Mouse (Mus musculus) stomach, embryonic 16.5 days (tissue): ENCODE measurements around the gene Crim1. TPM values are rescaled to one million over a fixed set of nuclear protein-coding genes. Genes with fewer than 3 reads are reported as not detected.

Experiments
- ATAC-seq: fragments of 200-750 bp; cut with Nextera tagmentation; 2 replicates; pipeline ENCODE4 v1.8.0; 2017; ENCODE audit warnings: moderate number of reproducible peaks, moderate TSS enrichment; ENCODE audit not compliant: insufficient read depth, low FRiP score
- H3K27ac ChIP-seq: fragments of 300-500 bp; sonication (generic); 2 replicates; pipeline ENCODE4 v1.5.1; 2014; ENCODE audit warnings: low read length
- H3K27me3 ChIP-seq: fragments of 300-500 bp; sonication (generic); 2 replicates; pipeline ENCODE4 v1.6.1; 2014; ENCODE audit warnings: low read length, control low read depth, mixed read lengths; ENCODE audit not compliant: control insufficient read depth, insufficient read depth
- H3K36me3 ChIP-seq: fragments of 300-500 bp; sonication (generic); 2 replicates; pipeline ENCODE4 v1.6.1; 2014; ENCODE audit warnings: low read length; ENCODE audit not compliant: control insufficient read depth, insufficient read depth
- H3K4me1 ChIP-seq: fragments of 300-500 bp; sonication (generic); 2 replicates; pipeline ENCODE4 v1.6.1; 2014; ENCODE audit warnings: low read length, control low read depth, mixed read lengths; ENCODE audit not compliant: control insufficient read depth, insufficient read depth
- H3K4me2 ChIP-seq: fragments of 300-500 bp; sonication (generic); 2 replicates; pipeline ENCODE4 v1.6.1; 2014; ENCODE audit warnings: low read depth, low read length, mixed read lengths
- H3K4me3 ChIP-seq: fragments of 300-500 bp; sonication (generic); replicated peaks from 2 replicates; pipeline ENCODE4 v1.5.1; 2014; ENCODE audit warnings: mild to moderate bottlenecking, low read length
- H3K9ac ChIP-seq: fragments of 300-500 bp; sonication (generic); 2 replicates; pipeline ENCODE4 v1.6.1; 2014; ENCODE audit warnings: low read length
- H3K9me3 ChIP-seq: fragments of 300-500 bp; sonication (generic); replicated peaks from 2 replicates; pipeline ENCODE4 v1.6.1; 2016; ENCODE audit warnings: low read length, control low read depth; ENCODE audit not compliant: control insufficient read depth
- WGBS: fragments of 180-500 bp; shearing (Covaris S2); extraction: QIAGEN DNeasy Blood & Tissue Kit; methylation state at CpG from one replicate; pipeline ENCODE4 v1.1.7; 2014; 5-methylcytosine and 5-hydroxymethylcytosine counted together
- polyA plus RNA-seq: library from polyadenylated mRNA; unstranded; fragments of >200 nt; fragmentation: Nextera tagmentation; extraction: Ambion mirVana; gene quantifications from 2 replicates; pipeline ENCODE4 v1.2.1, GENCODE M21; 2015

Gene Crim1
- polyA plus RNA-seq, 1 experiment from 2014 or later: 3.9 TPM

GRCm38 (mm10) chr17:78237954-78238353 lies 37.9 kb downstream of the Crim1 start:
- no peak overlapping the region for H3K4me2 ChIP-seq

GRCm38 (mm10) chr17:78240161-78240560 lies 40.1 kb downstream of the Crim1 start:
- H3K36me3 ChIP-seq: no peaks in the 10 kb centered on the region
- no peak overlapping the region for H3K4me2 ChIP-seq
- H3K4me3 ChIP-seq: no peak overlapping the region
- no peak overlapping the region for H3K9ac ChIP-seq
- H3K4me1 ChIP-seq: peaks cover 4% of the 10 kb centered on the region; the same call in 1 of the 2 replicates
- no peaks in the 10 kb centered on the region for H3K27me3 ChIP-seq
- 86% methylated on average over 4 of the region's 4 CpGs for WGBS
- no peak overlapping the region for H3K27ac ChIP-seq
- no peaks in the 10 kb centered on the region for H3K9me3 ChIP-seq
- ATAC-seq: no peak

More at GRCm38 (mm10) chr17:78237954-78238353, 37.9 kb downstream of the Crim1 start:
- Histone ChIP-seq H3K27ac (no peak overlapping the region), H3K9me3 (no peaks in the 10 kb centered on the region), H3K9ac (no peak overlapping the region), H3K4me3 (no peak overlapping the region), H3K27me3 (no peaks in the 10 kb centered on the region), H3K36me3 (no peaks in the 10 kb centered on the region), H3K4me1 (peaks cover 4% of the 10 kb centered on the region; the same call in 1 of the 2 replicates)
- no peak for ATAC-seq
- 94% methylated on average over 13 of the region's 13 CpGs for WGBS

- no peak overlapping the region for H3K27ac ChIP-seq
- H3K4me3 ChIP-seq: no peak overlapping the region
- no peak for ATAC-seq
- 50% methylated on average over 7 of the region's 7 CpGs for WGBS
- H3K4me2 ChIP-seq: no peak overlapping the region
- no peaks in the 10 kb centered on the region for H3K9me3 ChIP-seq
- peaks cover 12% of the 10 kb centered on the region for H3K4me1 ChIP-seq
- H3K9ac ChIP-seq: no peak overlapping the region
- no peaks in the 10 kb centered on the region for H3K36me3 ChIP-seq
- H3K27me3 ChIP-seq: no peaks in the 10 kb centered on the region
These were observed 41.2 kb downstream of the Crim1 start for GRCm38 (mm10) chr17:78241238-78241637.

- 63% methylated on average over 6 of the region's 6 CpGs for WGBS
- no peak overlapping the region for H3K4me3 ChIP-seq
- H3K27me3 ChIP-seq: no peaks in the 10 kb centered on the region
- no peaks in the 10 kb centered on the region for H3K9me3 ChIP-seq
- no peak overlapping the region for H3K9ac ChIP-seq
- no peak overlapping the region for H3K4me2 ChIP-seq
- H3K27ac ChIP-seq: 0 out of 2 replicates have a peak overlapping the region, but pooled peaks have one; percentile 9
- no peak for ATAC-seq
- peaks cover 24% of the 10 kb centered on the region for H3K4me1 ChIP-seq
- no peaks in the 10 kb centered on the region for H3K36me3 ChIP-seq
These were observed 44.7 kb downstream of the Crim1 start for GRCm38 (mm10) chr17:78244752-78245151.

GRCm38 (mm10) chr17:78245444-78245843 lies 45.4 kb downstream of the Crim1 start:
- H3K36me3 ChIP-seq: no peaks in the 10 kb centered on the region
- H3K9ac ChIP-seq: no peak overlapping the region
- peaks cover 29% of the 10 kb centered on the region for H3K4me1 ChIP-seq
- 0 out of 2 replicates have a peak overlapping the region, but pooled peaks have one; percentile 9 for H3K27ac ChIP-seq
- no peak overlapping the region for H3K4me3 ChIP-seq
- ATAC-seq: no peak
- 53% methylated on average over 4 of the region's 4 CpGs for WGBS
- H3K9me3 ChIP-seq: no peaks in the 10 kb centered on the region
- no peaks in the 10 kb centered on the region for H3K27me3 ChIP-seq
- no peak overlapping the region for H3K4me2 ChIP-seq

GRCm38 (mm10) chr17:78246634-78247383 lies 46.8 kb downstream of the Crim1 start:
- no peaks in the 10 kb centered on the region for H3K36me3 ChIP-seq
- WGBS: 65% methylated on average over 11 of the region's 11 CpGs
- ATAC-seq: no peak
- H3K27me3 ChIP-seq: no peaks in the 10 kb centered on the region
- H3K9me3 ChIP-seq: no peaks in the 10 kb centered on the region
- H3K9ac ChIP-seq: no peak overlapping the region
- H3K4me2 ChIP-seq: no peak overlapping the region
- H3K4me3 ChIP-seq: no peak overlapping the region
- H3K27ac ChIP-seq: peak overlapping the region; percentile 12; the same call in 1 of the 2 replicates
- peaks cover 32% of the 10 kb centered on the region for H3K4me1 ChIP-seq

GRCm38 (mm10) chr17:78248197-78248596 lies 48.1 kb downstream of the Crim1 start:
- no peak overlapping the region for H3K4me2 ChIP-seq
- H3K9ac ChIP-seq: no peak overlapping the region
- no peak overlapping the region for H3K27ac ChIP-seq
- no peaks in the 10 kb centered on the region for H3K27me3 ChIP-seq
- H3K36me3 ChIP-seq: no peaks in the 10 kb centered on the region
- H3K4me1 ChIP-seq: peaks cover 30% of the 10 kb centered on the region
- ATAC-seq: no peak
- no peaks in the 10 kb centered on the region for H3K9me3 ChIP-seq
- H3K4me3 ChIP-seq: no peak overlapping the region
- 46% methylated on average over 5 of the region's 5 CpGs for WGBS

- H3K27ac ChIP-seq: no peak overlapping the region
- H3K36me3 ChIP-seq: no peaks in the 10 kb centered on the region
- no peak for ATAC-seq
- H3K9ac ChIP-seq: no peak overlapping the region
- no peaks in the 10 kb centered on the region for H3K9me3 ChIP-seq
- no peak overlapping the region for H3K4me3 ChIP-seq
- H3K4me2 ChIP-seq: no peak overlapping the region
- 25% methylated on average over 3 of the region's 3 CpGs for WGBS
- H3K27me3 ChIP-seq: no peaks in the 10 kb centered on the region
- peaks cover 30% of the 10 kb centered on the region for H3K4me1 ChIP-seq
These were observed 48.9 kb downstream of the Crim1 start for GRCm38 (mm10) chr17:78248943-78249342.

- 50% methylated on average over 14 of the region's 14 CpGs for WGBS
- peak; percentile 58; the same call in 1 of the 2 replicates for ATAC-seq
- Histone ChIP-seq H3K9ac (no peak overlapping the region), H3K36me3 (no peaks in the 10 kb centered on the region), H3K9me3 (no peaks in the 10 kb centered on the region), H3K4me3 (no peak overlapping the region), H3K27me3 (no peaks in the 10 kb centered on the region), H3K27ac (peak overlapping the region; percentile 28; the same call in 1 of the 2 replicates), H3K4me2 (no peak overlapping the region), H3K4me1 (peaks cover 28% of the 10 kb centered on the region)
These were observed 50.3 kb downstream of the Crim1 start for GRCm38 (mm10) chr17:78250149-78250938.
